Mouse (Mus musculus) brain, embryonic 14.5 days (tissue): ENCODE measurements around the gene Rgs12.
A peak's percentile ranks its signal among the peaks of the same experiment; 100 is the strongest.

Source experiments
- CTCF ChIP-seq: fragments of 200-500 bp; IDR thresholded peaks from 2 replicates; pipeline ENCODE4 v1.5.1; 2012; ENCODE audit warnings: inconsistent platforms, mild to moderate bottlenecking, moderate library complexity, borderline replicate concordance; ENCODE audit not compliant: insufficient read depth, insufficient read length; ENCODE audit errors: extremely low read depth
- POLR2A ChIP-seq: fragments of 200-500 bp; IDR thresholded peaks from 2 replicates; pipeline ENCODE4 v1.6.1; 2012; ENCODE audit warnings: mild to moderate bottlenecking, inconsistent platforms, borderline replicate concordance; ENCODE audit not compliant: poor library complexity, insufficient read depth, insufficient read length, severe bottlenecking; ENCODE audit errors: extremely low read depth

DNA sequence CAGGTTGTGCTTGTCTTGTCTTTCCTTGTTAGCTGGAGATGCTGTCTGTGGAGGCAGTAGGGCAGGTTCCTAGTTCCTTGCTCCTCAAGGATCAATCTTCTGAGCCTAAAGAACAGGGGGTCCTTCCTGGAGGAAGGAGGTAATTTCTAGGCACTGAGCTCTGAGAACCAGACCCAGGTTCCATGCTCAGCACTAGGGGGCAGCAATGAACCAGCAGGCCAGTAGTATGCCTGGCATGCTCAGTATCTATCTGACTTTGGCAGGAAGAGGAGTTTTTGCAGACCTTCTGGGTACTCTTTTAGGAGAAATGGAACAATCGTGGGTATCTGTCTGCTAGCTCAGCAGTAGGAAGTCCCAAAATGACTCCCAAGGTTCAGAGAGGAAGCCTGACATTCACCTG, 33.4 kb upstream of the Rgs12 start:
- peak; percentile 90 for TF ChIP-seq CTCF
- no peak for TF ChIP-seq POLR2A
